In genomic region chr7:46287051-46287450, GRCm38 (mm10) we compare ENCODE assay signal across 21 mouse cellular contexts. TPM values are rescaled to one million over a fixed set of nuclear protein-coding genes. Genes with fewer than 3 reads are reported as not detected.
"Had no signal": no experiment of that assay in that cellular context is flagged by ENCODE, and none has a peak within 500 bp of the region (broad histone marks: within the 10 kb centered on the region; RNA-seq: fewer than 3 reads in every experiment).

No protein-coding gene starts in this region.

- H3K27me3 ChIP-seq: midbrain, embryonic 15.5 days; neural tube, embryonic 12.5 days; stomach, embryonic 15.5 days had no signal

- H3K9me3 ChIP-seq: midbrain, embryonic 12.5 days; midbrain, embryonic 15.5 days; neural tube, embryonic 12.5 days; stomach, embryonic 15.5 days had no signal

- H3K9ac ChIP-seq: lung, embryonic 14.5 days; midbrain, embryonic 12.5 days; midbrain, embryonic 15.5 days; neural tube, embryonic 12.5 days; stomach, embryonic 15.5 days had no signal

- H3K27ac ChIP-seq: midbrain, embryonic 12.5 days; midbrain, embryonic 15.5 days; neural tube, embryonic 12.5 days; stomach, embryonic 15.5 days; stomach, postnatal 0 days had no signal

- H3K4me3 ChIP-seq: midbrain, embryonic 12.5 days; midbrain, embryonic 15.5 days; neural tube, embryonic 12.5 days; stomach, embryonic 15.5 days had no signal

- H3K4me1 ChIP-seq: midbrain, embryonic 12.5 days; midbrain, embryonic 15.5 days; neural tube, embryonic 12.5 days; stomach, embryonic 15.5 days had no signal

- H3K36me3 ChIP-seq: midbrain, embryonic 12.5 days; midbrain, embryonic 15.5 days; neural tube, embryonic 12.5 days; stomach, embryonic 15.5 days had no signal

- H3K4me2 ChIP-seq: lung, embryonic 14.5 days; midbrain, embryonic 12.5 days; midbrain, embryonic 15.5 days; neural tube, embryonic 12.5 days; stomach, embryonic 15.5 days had no signal

- ATAC-seq: midbrain, embryonic 15.5 days had no signal

- DNase-seq: lung, adult 18-20 months; lung, embryonic 14.5 days; lung, postnatal 10 days; lung, postnatal 4 days; right cerebral cortex, postnatal 14 days; thymus, adult 2 months; thymus, postnatal 25 days; thymus, postnatal 4 days had no signal

RNA-seq across cellular contexts. Expression of gene Otog, which starts 46.3 kb away (rescaled TPM):
- total RNA-seq: megakaryocyte, adult 5-6 weeks; monocyte, adult 5-6 weeks; neutrophil, adult 5-6 weeks had no signal
- polyA plus RNA-seq: liver, embryonic 16.5 days; lung, embryonic 14.5 days; lung, embryonic 16.5 days; midbrain, embryonic 15.5 days; neural tube, embryonic 14.5 days; spleen, adult 2 months; stomach, postnatal 0 days; urinary bladder, adult 2 months had no signal

RNA-seq across cellular contexts. Expression of gene Ush1c, which starts 48.7 kb away (rescaled TPM):
- total RNA-seq: monocyte, adult 5-6 weeks had no signal
- polyA plus RNA-seq: spleen, adult 2 months; urinary bladder, adult 2 months had no signal
